Mouse (Mus musculus) urinary bladder, adult 2 months (tissue): ENCODE measurements around the gene Ubap1l. TPM values are rescaled to one million over a fixed set of nuclear protein-coding genes. Genes with fewer than 3 reads are reported as not detected.

Experiments used
- DNase-seq: peaks from one replicate; pipeline ENCODE4 v3.0.0; 2022; ENCODE audit warnings: low spot score
- polyA plus RNA-seq: library from polyadenylated mRNA; depleted of rRNA; stranded (reverse); fragments of >200 nt; gene quantifications from 2 replicates; pipeline ENCODE4 v1.2.3, GENCODE M21; 2012; rRNA removed

Ubap1l gene
- polyA plus RNA-seq, 1 experiment, result 0.55 TPM

DNA sequence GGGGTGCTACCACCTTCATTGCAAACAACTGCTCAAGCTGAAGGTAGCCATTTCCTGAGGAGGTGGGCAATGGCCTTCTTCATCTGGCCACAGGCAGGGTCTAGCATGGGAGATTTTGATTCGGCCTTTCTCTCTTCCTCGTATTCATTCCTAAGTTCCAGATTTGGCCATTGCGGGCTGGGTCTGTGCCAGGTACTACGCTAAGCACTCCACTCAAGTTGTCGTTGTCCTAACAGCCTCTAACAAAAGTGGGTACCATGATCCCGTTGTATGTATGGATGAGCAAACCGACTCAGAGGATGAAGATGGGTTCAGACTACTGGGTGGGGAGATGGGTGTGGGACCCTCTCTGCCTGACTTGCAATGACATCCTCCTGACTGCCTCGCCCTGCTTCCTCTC lies 49.5 kb downstream of the Ubap1l start:
- no peak for DNase-seq

DNA sequence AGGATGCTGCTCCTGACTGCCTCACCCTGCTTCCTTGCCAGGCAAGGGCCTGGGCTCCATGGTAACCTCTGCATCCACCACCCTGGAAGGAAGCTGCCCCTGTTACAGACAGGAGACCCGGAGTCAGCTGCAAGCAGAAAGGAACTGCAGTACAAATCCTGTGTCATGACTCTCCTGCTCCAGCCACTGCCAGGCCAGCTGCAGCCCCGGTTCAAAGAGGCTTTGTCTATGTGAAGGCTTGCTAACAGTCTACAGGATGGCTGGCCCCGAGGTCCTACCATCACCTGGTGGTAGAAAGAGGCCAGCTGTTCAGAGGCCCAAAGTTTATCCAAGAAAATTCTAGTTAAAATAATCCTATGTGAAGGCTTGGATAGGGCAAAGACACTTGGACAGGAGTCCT lies 50.5 kb downstream of the Ubap1l start:
- no peak for DNase-seq

DNA sequence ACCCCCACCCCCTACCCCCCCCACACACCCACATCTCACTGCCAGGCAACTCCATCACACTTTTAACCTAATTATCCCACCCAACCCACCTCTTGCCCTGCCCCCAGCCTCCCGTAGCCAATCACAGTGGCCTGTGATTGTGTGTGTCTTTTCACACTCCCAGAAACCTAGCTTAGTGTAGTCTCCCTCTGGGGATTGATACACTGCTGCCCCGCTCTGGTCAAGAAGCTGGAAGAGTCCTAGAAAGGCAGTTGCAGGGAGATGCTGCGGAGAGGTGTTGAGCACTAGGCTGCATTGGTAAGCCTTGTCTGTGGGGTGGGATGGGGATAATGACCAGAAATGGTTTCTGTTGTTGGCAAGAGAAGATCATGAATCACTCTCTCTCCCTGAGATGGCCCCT lies 56.9 kb downstream of the Ubap1l start:
- no peak for DNase-seq

DNA sequence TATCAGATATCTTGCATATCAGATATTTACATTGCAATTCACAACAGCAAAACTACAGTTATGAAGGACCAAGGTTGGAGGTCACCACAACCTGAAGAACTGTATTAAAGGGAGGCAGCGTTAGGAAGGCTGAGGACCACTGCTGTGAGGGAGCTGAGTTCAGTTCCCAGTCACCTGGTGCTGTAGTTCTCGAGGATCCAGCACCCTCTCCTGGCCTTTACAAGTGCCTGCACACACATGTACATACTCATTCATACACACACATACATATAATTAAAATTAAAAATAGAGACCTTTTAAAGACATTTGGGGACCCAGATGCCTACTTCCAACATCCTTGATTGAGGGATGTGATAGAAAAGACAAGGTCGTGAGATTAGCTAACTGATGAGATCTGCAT lies 58.8 kb downstream of the Ubap1l start:
- no peak for DNase-seq

DNA sequence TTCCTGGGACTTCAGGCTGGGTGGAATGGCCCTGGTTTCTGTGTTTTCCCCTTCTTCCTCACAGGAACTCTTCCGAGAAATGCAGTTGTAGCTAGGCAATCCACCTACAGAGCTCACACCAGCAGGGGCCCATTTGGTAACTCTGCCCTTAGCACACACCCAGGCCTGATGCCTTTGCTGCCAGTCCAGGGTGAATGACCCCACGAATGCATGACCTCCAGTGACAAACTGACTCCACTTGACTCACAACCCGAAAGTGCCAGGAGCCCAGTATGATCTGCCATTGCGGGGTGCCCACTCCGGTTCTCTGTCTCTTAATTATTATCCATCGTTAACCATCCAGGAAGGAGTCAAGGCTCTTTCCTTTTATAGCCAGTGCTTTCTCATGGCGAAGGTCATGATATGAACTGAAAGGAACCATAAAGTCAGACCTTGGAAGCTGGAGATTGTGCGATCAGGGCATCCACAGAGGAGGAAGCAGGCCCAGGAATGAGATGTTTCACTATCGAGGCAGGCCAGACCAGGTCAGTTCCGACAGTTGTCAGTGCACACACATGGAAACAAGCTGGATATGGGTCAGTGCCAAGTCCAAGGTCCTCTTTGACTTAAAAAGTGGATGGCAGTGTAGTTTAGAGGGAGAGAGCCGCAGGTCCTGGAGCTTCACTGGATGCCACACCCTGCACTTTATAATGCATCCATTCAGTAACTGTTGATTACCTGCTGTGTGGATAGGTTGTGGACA lies 62.1 kb downstream of the Ubap1l start, which contains the start of gene Slc51b:
Slc51b (minus strand) TSS at position 196 of the 742 bp plus-strand sequence.
- no peak for DNase-seq

DNA sequence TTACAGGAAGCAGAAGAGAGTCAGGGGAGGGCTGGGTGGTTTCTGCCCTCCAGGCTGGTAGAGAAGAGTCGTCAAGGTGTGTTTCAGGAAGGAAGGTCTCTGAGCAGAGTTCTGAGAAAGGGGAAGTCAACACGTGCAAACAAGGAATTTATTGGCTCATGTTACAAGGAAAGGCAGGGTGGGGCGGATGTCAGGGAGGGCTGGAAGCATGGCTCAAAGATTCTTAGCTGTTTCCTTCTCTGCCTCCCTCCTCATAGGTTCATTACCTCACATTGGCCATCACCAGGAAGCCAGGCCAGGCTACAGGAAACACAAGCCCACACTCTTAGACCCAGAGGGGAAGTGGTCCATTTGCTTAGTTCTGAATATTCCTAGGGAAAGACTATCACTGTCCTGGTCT lies 63.6 kb downstream of the Ubap1l start:
- DNase-seq, result no peak

DNA sequence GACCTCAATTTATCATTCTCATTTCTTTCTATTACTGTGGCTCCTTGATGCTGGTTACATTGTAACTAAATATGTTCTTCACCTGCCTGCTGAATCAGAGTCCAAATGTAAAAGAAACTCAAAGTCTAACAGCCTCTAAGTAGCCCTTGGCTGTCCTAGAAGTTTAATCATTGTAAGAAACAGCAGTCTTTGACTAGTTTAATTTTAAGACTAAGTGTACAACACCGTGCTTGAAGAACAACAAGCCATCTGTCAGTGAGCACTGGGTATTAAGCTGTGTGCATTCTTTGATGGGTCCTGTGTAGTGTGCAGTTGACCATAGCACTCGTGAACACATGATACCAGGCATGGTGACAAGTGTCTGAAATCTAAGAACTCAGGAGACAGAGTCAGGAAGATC lies 66.7 kb downstream of the Ubap1l start:
- no peak for DNase-seq

DNA sequence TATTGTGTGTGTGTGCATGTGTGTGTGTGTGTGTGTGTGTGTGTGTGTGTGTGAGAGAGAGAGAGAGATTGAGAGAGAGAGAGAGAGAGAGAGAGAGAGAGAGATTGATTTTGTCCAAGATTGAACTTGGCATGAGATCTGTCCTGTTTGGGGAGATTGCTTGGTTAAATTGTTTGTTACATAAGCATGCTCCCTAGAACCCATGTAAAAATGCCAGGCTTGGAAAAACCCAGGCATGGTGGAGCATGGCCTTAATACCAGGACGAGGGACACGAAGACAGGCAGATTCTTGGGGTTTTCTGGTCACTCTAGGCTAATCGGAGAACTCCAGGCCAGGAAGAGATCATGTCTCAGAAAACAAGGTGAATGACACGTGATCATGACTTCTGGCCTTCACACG lies 67.2 kb downstream of the Ubap1l start:
- no peak for DNase-seq

Other genes with a start within 250 kb of the Ubap1l start
- 2.3 and 2.7 TPM in 2 replicates for gene Igdcc3, start 219.9 kb upstream of the Ubap1l start, polyA plus RNA-seq
- gene Parp16, start 165.7 kb upstream of the Ubap1l start, polyA plus RNA-seq, result 4.4 and 4.5 TPM in 2 replicates
- 1.5 and 4.2 TPM in 2 replicates for gene Cilp, start 95.9 kb upstream of the Ubap1l start, polyA plus RNA-seq
- 23.9 and 25.2 TPM in 2 replicates for gene Clpx, start 66.8 kb upstream of the Ubap1l start, polyA plus RNA-seq
- gene Pdcd7, start 14.9 kb upstream of the Ubap1l start, polyA plus RNA-seq, result 12.9 and 14.4 TPM in 2 replicates
- gene Kbtbd13, start 30.6 kb downstream of the Ubap1l start, polyA plus RNA-seq, result 1.4 and 1.5 TPM in 2 replicates
- gene Rasl12, start 37.5 kb downstream of the Ubap1l start, polyA plus RNA-seq, result 25.6 and 28.8 TPM in 2 replicates
- not detected in 2 replicates for gene Slc51b, start 61.9 kb downstream of the Ubap1l start, polyA plus RNA-seq
- gene Mtfmt, start 74.7 kb downstream of the Ubap1l start, polyA plus RNA-seq, result 19.2 and 21.9 TPM in 2 replicates
- gene Spg21, start 99.9 kb downstream of the Ubap1l start, polyA plus RNA-seq, result 42.6 and 46.8 TPM in 2 replicates
- 21.8 and 33.9 TPM in 2 replicates for gene Ankdd1a, start 159.2 kb downstream of the Ubap1l start, polyA plus RNA-seq
- 45.4 and 50.5 TPM in 2 replicates for gene Plekho2, start 219.0 kb downstream of the Ubap1l start, polyA plus RNA-seq
- gene Pif1, start 226.1 kb downstream of the Ubap1l start, polyA plus RNA-seq, result 0.29 and 0.36 TPM in 2 replicates